Mouse (Mus musculus) limb, embryonic 15.5 days (tissue): ENCODE measurements at regions not wholly inside any gene's neighbourhood (a gene's known extent, or its start where the extent isn't known, plus 50 kb on each side); places are given as distances from the start of the nearest gene placed in this dataset.
A peak's percentile ranks its signal among the peaks of the same experiment; 100 is the strongest.

ENCODE experiments used
- ATAC-seq: fragments of 200-750 bp; cut with Nextera tagmentation; 2 replicates; pipeline ENCODE4 v1.8.0; 2017; ENCODE audit warnings: low read depth, moderate TSS enrichment; ENCODE audit not compliant: insufficient number of reproducible peaks, low FRiP score, low TSS enrichment
- H3K27ac ChIP-seq: fragments of 300-500 bp; sonication (generic); 2 replicates; pipeline ENCODE4 v1.5.1; 2015; ENCODE audit warnings: moderate library complexity, mild to moderate bottlenecking, inconsistent platforms
- H3K27me3 ChIP-seq: fragments of 300-500 bp; sonication (generic); 2 replicates; pipeline ENCODE4 v1.6.1; 2015; ENCODE audit warnings: inconsistent platforms
- H3K36me3 ChIP-seq: fragments of 300-500 bp; sonication (generic); 2 replicates; pipeline ENCODE4 v1.6.1; 2015; ENCODE audit warnings: inconsistent platforms
- H3K4me1 ChIP-seq: fragments of 300-500 bp; sonication (generic); 2 replicates; pipeline ENCODE4 v1.6.1; 2015; ENCODE audit warnings: inconsistent platforms
- H3K4me2 ChIP-seq: fragments of 300-500 bp; sonication (generic); 2 replicates; pipeline ENCODE4 v1.6.1; 2015; ENCODE audit warnings: mild to moderate bottlenecking, inconsistent platforms
- H3K4me3 ChIP-seq: fragments of 300-500 bp; sonication (generic); 2 replicates; pipeline ENCODE4 v1.5.1; 2015; ENCODE audit warnings: mild to moderate bottlenecking, inconsistent platforms
- H3K9ac ChIP-seq: fragments of 300-500 bp; sonication (generic); 2 replicates; pipeline ENCODE4 v1.6.1; 2015; ENCODE audit warnings: inconsistent platforms
- H3K9me3 ChIP-seq: fragments of 300-500 bp; sonication (generic); 2 replicates; pipeline ENCODE4 v1.6.1; 2016; ENCODE audit warnings: inconsistent platforms
- WGBS: fragments of 180-500 bp; shearing (Covaris S2); methylation state at CpG from one replicate; pipeline ENCODE4 v1.1.7; 2015; 5-methylcytosine and 5-hydroxymethylcytosine counted together

- 88% methylated on average over 5 of the region's 5 CpGs for WGBS
- no peak overlapping the region for H3K4me2 ChIP-seq
Measured at GRCm38 (mm10) chr14:76964046-76964445, 72.5 kb upstream of the Ccdc122 start.

GRCm38 (mm10) chr14:76958875-76959274 is 77.7 kb upstream of the Ccdc122 start:
- H3K27me3 ChIP-seq: no peaks in the 10 kb centered on the region
- H3K36me3 ChIP-seq: no peaks in the 10 kb centered on the region
- H3K4me1 ChIP-seq: no peaks in the 10 kb centered on the region
- WGBS: 57% methylated on average over 10 of the region's 10 CpGs
- no peak overlapping the region for H3K27ac ChIP-seq
- H3K9ac ChIP-seq: no peak overlapping the region
- no peak for ATAC-seq
- H3K9me3 ChIP-seq: no peaks in the 10 kb centered on the region
- H3K4me3 ChIP-seq: no peak overlapping the region
- no peak overlapping the region for H3K4me2 ChIP-seq

More at GRCm38 (mm10) chr14:76964046-76964445, 72.5 kb upstream of the Ccdc122 start:
- H3K9ac ChIP-seq: no peak overlapping the region
- H3K4me3 ChIP-seq: no peak overlapping the region
- H3K9me3 ChIP-seq: no peaks in the 10 kb centered on the region
- no peaks in the 10 kb centered on the region for H3K27me3 ChIP-seq
- H3K27ac ChIP-seq: no peak overlapping the region
- H3K36me3 ChIP-seq: no peaks in the 10 kb centered on the region
- no peak for ATAC-seq
- H3K4me1 ChIP-seq: no peaks in the 10 kb centered on the region

- Histone ChIP-seq H3K36me3 (no peaks in the 10 kb centered on the region), H3K4me2 (no peak overlapping the region), H3K4me3 (no peak overlapping the region), H3K9ac (no peak overlapping the region), H3K27me3 (no peaks in the 10 kb centered on the region), H3K9me3 (no peaks in the 10 kb centered on the region), H3K4me1 (peaks cover 5% of the 10 kb centered on the region), H3K27ac (no peak overlapping the region)
- 70% methylated on average over 2 of the region's 2 CpGs for WGBS
- ATAC-seq: no peak
Measured at GRCm38 (mm10) chr14:76957136-76957535, 79.4 kb upstream of the Ccdc122 start.

- ATAC-seq: no peak
- Histone ChIP-seq H3K27me3 (no peaks in the 10 kb centered on the region), H3K36me3 (no peaks in the 10 kb centered on the region), H3K27ac (no peak overlapping the region), H3K4me2 (no peak overlapping the region), H3K9ac (no peak overlapping the region), H3K9me3 (no peaks in the 10 kb centered on the region), H3K4me3 (no peak overlapping the region), H3K4me1 (peaks cover 30% of the 10 kb centered on the region)
- whole genome bisulfite sequencing: 86% methylated on average over 2 of the region's 2 CpGs
Measured at GRCm38 (mm10) chr14:76953171-76953570, 83.4 kb upstream of the Ccdc122 start.

- H3K4me3 ChIP-seq: no peak overlapping the region
- WGBS: 43% methylated on average over 4 of the region's 4 CpGs
Measured at GRCm38 (mm10) chr14:76951450-76951849, 85.1 kb upstream of the Ccdc122 start.

GRCm38 (mm10) chr14:76949388-76949787 is 87.2 kb upstream of the Ccdc122 start:
- no peaks in the 10 kb centered on the region for H3K9me3 ChIP-seq
- H3K4me3 ChIP-seq: no peak overlapping the region
- no peaks in the 10 kb centered on the region for H3K36me3 ChIP-seq
- peak overlapping the region; percentile 75 for H3K27ac ChIP-seq
- no peak overlapping the region for H3K4me2 ChIP-seq
- ATAC-seq: 0 out of 2 replicates have a peak, but pooled peaks have one; percentile 10
- WGBS: 41% methylated on average over 3 of the region's 3 CpGs
- H3K27me3 ChIP-seq: no peaks in the 10 kb centered on the region
- peaks cover 30% of the 10 kb centered on the region for H3K4me1 ChIP-seq
- H3K9ac ChIP-seq: no peak overlapping the region

More at GRCm38 (mm10) chr14:76951450-76951849, 85.1 kb upstream of the Ccdc122 start:
- no peak overlapping the region for H3K9ac ChIP-seq
- H3K4me2 ChIP-seq: no peak overlapping the region
- peaks cover 30% of the 10 kb centered on the region for H3K4me1 ChIP-seq
- no peak for ATAC-seq
- H3K27ac ChIP-seq: peak overlapping the region; percentile 28; the same call in 1 of the 2 replicates
- no peaks in the 10 kb centered on the region for H3K36me3 ChIP-seq
- H3K27me3 ChIP-seq: no peaks in the 10 kb centered on the region
- no peaks in the 10 kb centered on the region for H3K9me3 ChIP-seq

- peaks cover 30% of the 10 kb centered on the region for H3K4me1 ChIP-seq
- 17% methylated on average over 3 of the region's 3 CpGs for WGBS
- no peaks in the 10 kb centered on the region for H3K27me3 ChIP-seq
- no peaks in the 10 kb centered on the region for H3K9me3 ChIP-seq
- ATAC-seq: peak; percentile 55; the same call in 1 of the 2 replicates
- H3K36me3 ChIP-seq: no peaks in the 10 kb centered on the region
- no peak overlapping the region for H3K4me3 ChIP-seq
- H3K4me2 ChIP-seq: no peak overlapping the region
- H3K9ac ChIP-seq: no peak overlapping the region
- peak overlapping the region; percentile 75 for H3K27ac ChIP-seq
Measured at GRCm38 (mm10) chr14:76948948-76949347, 87.6 kb upstream of the Ccdc122 start.

GRCm38 (mm10) chr14:76948481-76948880 is 88.1 kb upstream of the Ccdc122 start:
- no peaks in the 10 kb centered on the region for H3K9me3 ChIP-seq
- H3K4me1 ChIP-seq: peaks cover 30% of the 10 kb centered on the region
- no peak for ATAC-seq
- no peaks in the 10 kb centered on the region for H3K27me3 ChIP-seq
- no peaks in the 10 kb centered on the region for H3K36me3 ChIP-seq
- no peak overlapping the region for H3K9ac ChIP-seq
- no peak overlapping the region for H3K4me2 ChIP-seq
- no peak overlapping the region for H3K4me3 ChIP-seq
- peak overlapping the region; percentile 75; the same call in 1 of the 2 replicates for H3K27ac ChIP-seq
- WGBS: 76% methylated on average over 6 of the region's 6 CpGs

GRCm38 (mm10) chr14:76947148-76947547 is 89.4 kb upstream of the Ccdc122 start:
- no peak for ATAC-seq
- WGBS: 57% methylated on average over 3 of the region's 3 CpGs
- Histone ChIP-seq H3K4me3 (no peak overlapping the region), H3K27me3 (no peaks in the 10 kb centered on the region), H3K9me3 (no peaks in the 10 kb centered on the region), H3K4me1 (peaks cover 24% of the 10 kb centered on the region), H3K36me3 (no peaks in the 10 kb centered on the region), H3K9ac (no peak overlapping the region), H3K27ac (no peak overlapping the region), H3K4me2 (no peak overlapping the region)

GRCm38 (mm10) chr14:76945626-76946025 is 90.9 kb upstream of the Ccdc122 start:
- no peak overlapping the region for H3K27ac ChIP-seq
- H3K4me1 ChIP-seq: peaks cover 13% of the 10 kb centered on the region
- no peak overlapping the region for H3K9ac ChIP-seq
- H3K4me3 ChIP-seq: no peak overlapping the region
- no peaks in the 10 kb centered on the region for H3K9me3 ChIP-seq
- H3K4me2 ChIP-seq: no peak overlapping the region
- H3K27me3 ChIP-seq: no peaks in the 10 kb centered on the region
- ATAC-seq: no peak
- H3K36me3 ChIP-seq: no peaks in the 10 kb centered on the region
- 72% methylated on average over 6 of the region's 6 CpGs for WGBS

- H3K4me3 ChIP-seq: no peak overlapping the region
- no peaks in the 10 kb centered on the region for H3K36me3 ChIP-seq
- 65% methylated on average over 10 of the region's 10 CpGs for WGBS
- no peak for ATAC-seq
- H3K9ac ChIP-seq: no peak overlapping the region
- H3K9me3 ChIP-seq: no peaks in the 10 kb centered on the region
- H3K4me2 ChIP-seq: no peak overlapping the region
- peaks cover 3% of the 10 kb centered on the region; the same call in 1 of the 2 replicates for H3K4me1 ChIP-seq
- no peaks in the 10 kb centered on the region for H3K27me3 ChIP-seq
- no peak overlapping the region for H3K27ac ChIP-seq
Measured at GRCm38 (mm10) chr14:76941474-76942212, 94.9 kb upstream of the Ccdc122 start.

GRCm38 (mm10) chr14:76940507-76940906 is 96.1 kb upstream of the Ccdc122 start:
- no peak for ATAC-seq
- 82% methylated on average over 4 of the region's 4 CpGs for WGBS
- Histone ChIP-seq H3K36me3 (no peaks in the 10 kb centered on the region), H3K9ac (no peak overlapping the region), H3K27ac (no peak overlapping the region), H3K27me3 (no peaks in the 10 kb centered on the region), H3K4me1 (peaks cover 3% of the 10 kb centered on the region; the same call in 1 of the 2 replicates), H3K9me3 (no peaks in the 10 kb centered on the region), H3K4me3 (no peak overlapping the region), H3K4me2 (no peak overlapping the region)
